Mouse (Mus musculus): Measurements from ENCODE around the gene Ankrd39. TPM values are rescaled to one million over a fixed set of nuclear protein-coding genes. Genes with fewer than 3 reads are reported as not detected.

Gene Ankrd39
- polyA plus RNA-seq, 1 experiment from 2014 or later = 27.3 TPM

DNA sequence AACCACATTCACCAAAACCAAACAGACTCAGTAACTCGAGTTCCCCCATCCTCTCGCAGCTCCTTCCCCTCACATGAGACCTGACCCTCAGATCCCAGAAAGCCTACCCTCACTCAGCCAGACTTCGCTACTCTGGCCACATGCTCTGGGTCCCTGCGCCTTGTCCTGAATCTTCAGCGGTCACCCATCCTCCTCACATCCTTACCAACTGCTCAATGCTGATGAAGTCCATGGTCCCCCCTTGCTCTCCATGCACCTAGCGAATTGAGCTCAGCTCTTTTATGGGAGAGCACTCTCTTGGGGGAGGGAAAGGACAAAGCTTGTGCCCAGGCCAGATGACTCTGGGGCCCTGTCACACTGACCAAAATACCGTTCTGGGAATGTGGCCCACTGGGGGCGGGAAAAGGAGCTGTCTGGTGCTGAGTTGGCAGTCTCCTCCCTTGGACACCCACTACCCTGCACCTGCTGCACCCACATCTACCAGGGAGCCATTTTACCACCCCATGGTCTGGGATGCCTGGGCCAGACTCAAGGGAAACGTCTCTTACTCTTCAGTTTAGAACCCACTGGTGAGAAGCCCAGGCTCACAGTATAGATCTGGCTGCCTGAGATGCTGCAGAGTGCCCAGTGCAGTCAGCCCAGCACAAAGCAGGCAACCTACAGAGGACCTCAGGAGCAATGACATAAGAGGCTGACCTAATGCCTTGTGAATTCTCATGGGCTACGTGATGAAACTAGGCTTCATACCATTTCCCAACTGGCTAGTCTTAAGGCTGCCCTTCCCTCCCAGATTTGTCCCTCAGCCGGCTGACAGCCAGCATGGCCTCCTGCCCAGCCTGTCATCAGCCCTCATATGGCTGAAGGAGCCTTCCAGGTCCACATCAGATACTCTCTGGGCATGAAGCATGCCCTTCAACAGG lies 11.5 kb downstream of the Ankrd39 start:
- Histone ChIP-seq H3K36me3 (peaks cover 38% of the 10 kb centered on the region), H3K4me2 (no peak overlapping the region), H3K27ac (no peak overlapping the region), H3K4me3 (no peak overlapping the region), H3K9ac (no peak overlapping the region), H3K4me1 (0 out of 2 replicates have a peak, but pooled peaks cover 13% of the 10 kb centered on the region), H3K27me3 (no peaks in the 10 kb centered on the region), H3K9me3 (no peaks in the 10 kb centered on the region)
- ATAC-seq (ENCODE audit: insufficient number of reproducible peaks, insufficient read depth, low FRiP score, low TSS enrichment, low read depth) = no peak
- 82% methylated on average over 11 of the region's 11 CpGs for WGBS

DNA sequence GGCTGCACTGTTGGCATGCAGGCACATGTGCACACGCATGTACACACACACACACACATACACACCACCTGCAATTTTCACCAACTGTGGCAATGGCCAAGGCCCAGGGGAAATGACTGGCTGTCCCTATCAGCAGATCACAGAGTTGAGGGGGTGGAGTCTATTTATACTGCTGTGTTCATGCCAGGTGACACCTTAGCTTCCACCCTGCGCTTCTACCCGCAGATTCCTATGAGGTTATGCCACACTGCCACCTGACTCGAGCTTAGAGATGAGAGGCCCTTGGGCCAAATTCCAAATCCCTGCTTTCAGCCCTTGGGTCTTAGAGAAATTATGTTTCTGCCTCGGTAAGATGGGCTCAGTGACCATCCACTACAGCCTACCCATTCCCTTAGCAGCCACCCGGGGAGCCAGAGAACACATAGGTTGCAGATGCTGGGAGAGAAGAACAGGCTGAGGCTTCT lies 12.6 kb downstream of the Ankrd39 start:
- peaks cover 27% of the 10 kb centered on the region for H3K36me3 ChIP-seq
- H3K4me1 ChIP-seq = 0 out of 2 replicates have a peak, but pooled peaks cover 13% of the 10 kb centered on the region
- H3K9ac ChIP-seq = no peak overlapping the region
- 78% methylated on average over 6 of the region's 6 CpGs for WGBS
- no peaks in the 10 kb centered on the region for H3K27me3 ChIP-seq
- ATAC-seq (ENCODE audit: insufficient number of reproducible peaks, insufficient read depth, low FRiP score, low TSS enrichment, low read depth) = no peak
- no peaks in the 10 kb centered on the region for H3K9me3 ChIP-seq
- no peak overlapping the region for H3K27ac ChIP-seq
- no peak overlapping the region for H3K4me2 ChIP-seq
- H3K4me3 ChIP-seq = no peak overlapping the region

GRCm38 (mm10) chr1:36533546-36533945 lies 13.7 kb downstream of the Ankrd39 start:
- Histone ChIP-seq H3K9me3 (no peaks in the 10 kb centered on the region), H3K4me2 (no peak overlapping the region), H3K9ac (no peak overlapping the region), H3K27ac (peak overlapping the region; percentile 51; the same call in 1 of the 2 replicates), H3K4me1 (peaks cover 13% of the 10 kb centered on the region; the same call in 1 of the 2 replicates), H3K27me3 (no peaks in the 10 kb centered on the region), H3K4me3 (no peak overlapping the region), H3K36me3 (peaks cover 19% of the 10 kb centered on the region)
- 71% methylated on average over 6 of the region's 6 CpGs for WGBS
- no peak for ATAC-seq (ENCODE audit: insufficient number of reproducible peaks, insufficient read depth, low FRiP score, low TSS enrichment, low read depth)

- Histone ChIP-seq H3K36me3 (peaks cover 18% of the 10 kb centered on the region), H3K4me2 (no peak overlapping the region), H3K4me1 (peaks cover 16% of the 10 kb centered on the region; the same call in 1 of the 2 replicates), H3K9me3 (no peaks in the 10 kb centered on the region), H3K9ac (no peak overlapping the region), H3K4me3 (no peak overlapping the region), H3K27me3 (no peaks in the 10 kb centered on the region), H3K27ac (no peak overlapping the region)
- no peak for ATAC-seq (ENCODE audit: insufficient number of reproducible peaks, insufficient read depth, low FRiP score, low TSS enrichment, low read depth)
- WGBS = 93% methylated on average over 12 of the region's 12 CpGs
Observed at GRCm38 (mm10) chr1:36531461-36531860, 15.8 kb downstream of the Ankrd39 start.

GRCm38 (mm10) chr1:36530962-36531361 lies 16.3 kb downstream of the Ankrd39 start:
- no peaks in the 10 kb centered on the region for H3K9me3 ChIP-seq
- no peak overlapping the region for H3K9ac ChIP-seq
- no peak overlapping the region for H3K4me3 ChIP-seq
- H3K27me3 ChIP-seq = no peaks in the 10 kb centered on the region
- no peak overlapping the region for H3K27ac ChIP-seq
- peaks cover 16% of the 10 kb centered on the region; the same call in 1 of the 2 replicates for H3K4me1 ChIP-seq
- H3K4me2 ChIP-seq = no peak overlapping the region
- ATAC-seq (ENCODE audit: insufficient number of reproducible peaks, insufficient read depth, low FRiP score, low TSS enrichment, low read depth) = no peak
- H3K36me3 ChIP-seq = peaks cover 22% of the 10 kb centered on the region
- 84% methylated on average over 7 of the region's 7 CpGs for WGBS

DNA sequence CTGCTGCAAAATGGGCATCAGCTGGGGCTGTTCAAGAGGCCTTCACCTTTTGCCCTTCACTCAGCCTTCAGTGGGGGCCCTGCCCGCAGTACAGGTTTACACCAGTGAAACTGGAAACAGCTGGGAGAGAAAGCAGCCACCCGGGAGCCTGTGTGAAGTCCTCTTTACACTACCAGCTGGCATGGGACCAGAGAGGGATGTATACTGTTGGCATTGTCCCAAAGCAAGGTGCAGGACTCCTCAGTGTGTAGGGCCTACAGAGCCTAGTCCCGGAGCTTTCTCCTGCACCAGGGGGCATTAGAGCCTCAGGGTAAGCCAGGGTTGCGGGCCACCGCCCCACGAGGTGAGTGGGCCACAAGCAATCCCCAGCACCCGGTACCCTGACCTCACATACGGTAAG lies 16.8 kb downstream of the Ankrd39 start:
- 71% methylated on average over 8 of the region's 8 CpGs for WGBS
- Histone ChIP-seq H3K27ac (no peak overlapping the region), H3K9me3 (no peaks in the 10 kb centered on the region), H3K9ac (no peak overlapping the region), H3K4me3 (no peak overlapping the region), H3K36me3 (peaks cover 27% of the 10 kb centered on the region), H3K27me3 (no peaks in the 10 kb centered on the region), H3K4me1 (peaks cover 16% of the 10 kb centered on the region; the same call in 1 of the 2 replicates), H3K4me2 (no peak overlapping the region)
- ATAC-seq (ENCODE audit: insufficient number of reproducible peaks, insufficient read depth, low FRiP score, low TSS enrichment, low read depth) = no peak

DNA sequence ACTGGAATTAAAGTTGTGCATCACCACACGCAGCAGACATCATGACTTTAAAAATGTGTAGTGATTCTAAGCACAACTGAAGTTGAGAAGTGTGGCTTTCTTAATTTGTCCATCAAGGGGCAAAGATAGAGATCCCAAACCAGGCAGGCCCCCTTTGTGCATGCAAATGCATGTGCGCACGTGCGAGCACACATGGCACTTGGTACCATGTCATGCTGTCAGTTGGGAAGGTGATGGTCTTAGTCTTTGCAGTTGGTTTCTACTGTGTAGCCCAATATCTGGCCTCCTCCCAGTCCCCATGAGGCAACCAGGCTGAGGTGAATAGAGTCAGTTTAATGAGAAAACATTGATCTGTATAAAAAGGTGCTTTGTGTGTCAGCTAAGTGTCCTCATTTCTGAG lies 17.4 kb downstream of the Ankrd39 start:
- no peaks in the 10 kb centered on the region for H3K9me3 ChIP-seq
- H3K4me1 ChIP-seq = peaks cover 16% of the 10 kb centered on the region; the same call in 1 of the 2 replicates
- no peak for ATAC-seq (ENCODE audit: insufficient number of reproducible peaks, insufficient read depth, low FRiP score, low TSS enrichment, low read depth)
- no peaks in the 10 kb centered on the region for H3K27me3 ChIP-seq
- H3K27ac ChIP-seq = no peak overlapping the region
- WGBS = 93% methylated on average over 4 of the region's 4 CpGs
- H3K36me3 ChIP-seq = peaks cover 33% of the 10 kb centered on the region
- no peak overlapping the region for H3K4me2 ChIP-seq
- no peak overlapping the region for H3K9ac ChIP-seq
- no peak overlapping the region for H3K4me3 ChIP-seq

- H3K27me3 ChIP-seq = no peaks in the 10 kb centered on the region
- no peak overlapping the region for H3K4me3 ChIP-seq
- no peaks in the 10 kb centered on the region for H3K9me3 ChIP-seq
- peaks cover 39% of the 10 kb centered on the region for H3K36me3 ChIP-seq
- 78% methylated on average over 4 of the region's 4 CpGs for WGBS
- no peak overlapping the region for H3K27ac ChIP-seq
- H3K4me1 ChIP-seq = peaks cover 13% of the 10 kb centered on the region; the same call in 1 of the 2 replicates
- ATAC-seq (ENCODE audit: insufficient number of reproducible peaks, insufficient read depth, low FRiP score, low TSS enrichment, low read depth) = no peak
- H3K9ac ChIP-seq = no peak overlapping the region
- no peak overlapping the region for H3K4me2 ChIP-seq
Observed at GRCm38 (mm10) chr1:36529274-36529673, 18.0 kb downstream of the Ankrd39 start.

GRCm38 (mm10) chr1:36528351-36528750 lies 18.9 kb downstream of the Ankrd39 start:
- no peak overlapping the region for H3K4me3 ChIP-seq
- peaks cover 48% of the 10 kb centered on the region for H3K36me3 ChIP-seq
- no peaks in the 10 kb centered on the region for H3K9me3 ChIP-seq
- H3K27me3 ChIP-seq = no peaks in the 10 kb centered on the region
- H3K4me2 ChIP-seq = no peak overlapping the region
- H3K4me1 ChIP-seq = peaks cover 4% of the 10 kb centered on the region; the same call in 1 of the 2 replicates
- H3K27ac ChIP-seq = peak overlapping the region; percentile 44; the same call in 1 of the 2 replicates
- no peak overlapping the region for H3K9ac ChIP-seq
- ATAC-seq (ENCODE audit: insufficient number of reproducible peaks, insufficient read depth, low FRiP score, low TSS enrichment, low read depth) = no peak
- 25% methylated on average over 1 of the region's 1 CpGs for WGBS

- Histone ChIP-seq H3K27me3 (no peaks in the 10 kb centered on the region), H3K9ac (no peak overlapping the region), H3K4me2 (no peak overlapping the region), H3K4me3 (no peak overlapping the region), H3K4me1 (peaks cover 4% of the 10 kb centered on the region; the same call in 1 of the 2 replicates), H3K27ac (no peak overlapping the region), H3K9me3 (no peaks in the 10 kb centered on the region), H3K36me3 (peaks cover 62% of the 10 kb centered on the region)
- WGBS = 91% methylated on average over 10 of the region's 10 CpGs
- no peak for ATAC-seq (ENCODE audit: insufficient number of reproducible peaks, insufficient read depth, low FRiP score, low TSS enrichment, low read depth)
Observed at GRCm38 (mm10) chr1:36526903-36527302, 20.3 kb downstream of the Ankrd39 start.

- Histone ChIP-seq H3K9me3 (no peaks in the 10 kb centered on the region), H3K27me3 (no peaks in the 10 kb centered on the region), H3K36me3 (peaks cover 64% of the 10 kb centered on the region), H3K27ac (no peak overlapping the region), H3K4me1 (peaks cover 4% of the 10 kb centered on the region; the same call in 1 of the 2 replicates), H3K9ac (no peak overlapping the region), H3K4me2 (no peak overlapping the region), H3K4me3 (no peak overlapping the region)
- no peak for ATAC-seq (ENCODE audit: insufficient number of reproducible peaks, insufficient read depth, low FRiP score, low TSS enrichment, low read depth)
- 86% methylated on average over 12 of the region's 12 CpGs for WGBS
Observed at GRCm38 (mm10) chr1:36525774-36526173, 21.5 kb downstream of the Ankrd39 start.

- peaks cover 81% of the 10 kb centered on the region for H3K36me3 ChIP-seq
- H3K4me2 ChIP-seq = no peak overlapping the region
- no peaks in the 10 kb centered on the region for H3K27me3 ChIP-seq
- ATAC-seq (ENCODE audit: insufficient number of reproducible peaks, insufficient read depth, low FRiP score, low TSS enrichment, low read depth) = no peak
- 89% methylated on average over 5 of the region's 5 CpGs for WGBS
- H3K4me3 ChIP-seq = no peak overlapping the region
- peaks cover 4% of the 10 kb centered on the region; the same call in 1 of the 2 replicates for H3K4me1 ChIP-seq
- H3K9me3 ChIP-seq = no peaks in the 10 kb centered on the region
- no peak overlapping the region for H3K9ac ChIP-seq
- H3K27ac ChIP-seq = no peak overlapping the region
Observed at GRCm38 (mm10) chr1:36524058-36524457, 23.2 kb downstream of the Ankrd39 start.

All from embryonic facial prominence, embryonic 13.5 days (tissue).